Mouse (Mus musculus): ENCODE measurements around the gene Thpo. TPM values are rescaled to one million over a fixed set of nuclear protein-coding genes. Genes with fewer than 3 reads are reported as not detected.

Gene Thpo
- polyA plus RNA-seq, 1 experiment: 1.0 TPM

DNA sequence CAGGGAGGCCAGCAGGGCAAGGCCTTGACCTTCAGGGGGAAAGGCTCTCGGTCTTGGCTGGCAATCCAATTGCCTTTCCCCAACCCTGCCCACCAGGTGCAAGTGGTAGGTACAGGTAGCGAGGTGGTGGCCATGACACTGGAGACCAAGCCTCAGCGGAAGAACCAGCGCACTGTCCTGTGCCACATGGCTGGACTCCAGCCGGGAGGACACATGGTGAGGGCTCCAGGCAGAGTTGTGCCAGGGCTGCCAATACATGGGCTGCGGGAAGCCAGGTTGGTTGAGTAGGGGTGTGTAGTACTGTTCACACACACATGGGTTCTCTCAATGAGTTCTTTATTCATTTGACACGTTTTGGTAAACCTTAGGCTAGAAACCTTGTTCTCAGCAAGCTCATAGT, 1.9 kb upstream of the Thpo start:
- TF ChIP-seq CTCF (IDR thresholded peaks at IDR 0.05; ENCODE audit: borderline replicate concordance, control insufficient read depth, extremely low read depth, insufficient read depth, low read length, poor library complexity): no peak
- H3K4me1 ChIP-seq (replicated peaks; ENCODE audit: control insufficient read depth, insufficient read depth, low read length): 0 out of 2 replicates have a peak, but pooled peaks cover 3% of the 10 kb centered on the region
- DNase-seq: no peak
- peaks cover 21% of the 10 kb centered on the region for H3K27me3 ChIP-seq (ENCODE audit: control insufficient read depth, insufficient read depth, low read length)
- 91% methylated on average over 7 of the region's 7 CpGs for WGBS
- H3K36me3 ChIP-seq (ENCODE audit: control insufficient read depth, insufficient read depth, low read length): no peaks in the 10 kb centered on the region
- no peak overlapping the region for H3K27ac ChIP-seq (ENCODE audit: control insufficient read depth, insufficient read depth, low read length)
- H3K4me3 ChIP-seq (ENCODE audit: control insufficient read depth, insufficient read depth, low read length): no peak overlapping the region

DNA sequence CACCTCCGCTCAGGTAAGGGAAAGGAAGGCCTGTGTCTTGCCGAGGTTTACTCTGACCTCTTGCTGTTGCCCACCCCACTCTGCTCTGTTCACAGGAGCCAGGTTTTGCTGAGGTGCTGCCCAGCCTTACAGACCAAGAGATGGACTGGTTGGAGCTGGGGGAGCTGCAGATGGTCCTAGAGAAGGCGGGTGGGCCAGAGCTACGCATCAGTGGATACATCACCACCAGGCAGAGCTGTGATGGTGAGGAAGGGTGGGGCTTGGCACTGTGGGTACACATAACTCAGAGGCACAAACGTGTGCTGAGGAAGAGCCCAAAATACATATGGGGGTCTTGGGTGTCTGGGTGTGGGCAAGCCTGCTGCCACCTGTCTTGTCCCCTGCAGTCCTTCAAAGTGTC, 1.3 kb upstream of the Thpo start:
- WGBS: 79% methylated on average over 5 of the region's 5 CpGs
- Histone ChIP-seq H3K4me3 (ENCODE audit: control insufficient read depth, insufficient read depth, low read length) (no peak overlapping the region), H3K27ac (ENCODE audit: control insufficient read depth, insufficient read depth, low read length) (no peak overlapping the region), H3K4me1 (replicated peaks; ENCODE audit: control insufficient read depth, insufficient read depth, low read length) (0 out of 2 replicates have a peak, but pooled peaks cover 3% of the 10 kb centered on the region), H3K27me3 (ENCODE audit: control insufficient read depth, insufficient read depth, low read length) (peaks cover 21% of the 10 kb centered on the region), H3K36me3 (ENCODE audit: control insufficient read depth, insufficient read depth, low read length) (no peaks in the 10 kb centered on the region)
- no peak for DNase-seq
- TF ChIP-seq POLR2A (IDR thresholded peaks at IDR 0.05; ENCODE audit: control insufficient read depth, extremely low read depth, insufficient read depth, low read length, poor library complexity): no peak
- no peak for TF ChIP-seq CTCF (IDR thresholded peaks at IDR 0.05; ENCODE audit: borderline replicate concordance, control insufficient read depth, extremely low read depth, insufficient read depth, low read length, poor library complexity)

DNA sequence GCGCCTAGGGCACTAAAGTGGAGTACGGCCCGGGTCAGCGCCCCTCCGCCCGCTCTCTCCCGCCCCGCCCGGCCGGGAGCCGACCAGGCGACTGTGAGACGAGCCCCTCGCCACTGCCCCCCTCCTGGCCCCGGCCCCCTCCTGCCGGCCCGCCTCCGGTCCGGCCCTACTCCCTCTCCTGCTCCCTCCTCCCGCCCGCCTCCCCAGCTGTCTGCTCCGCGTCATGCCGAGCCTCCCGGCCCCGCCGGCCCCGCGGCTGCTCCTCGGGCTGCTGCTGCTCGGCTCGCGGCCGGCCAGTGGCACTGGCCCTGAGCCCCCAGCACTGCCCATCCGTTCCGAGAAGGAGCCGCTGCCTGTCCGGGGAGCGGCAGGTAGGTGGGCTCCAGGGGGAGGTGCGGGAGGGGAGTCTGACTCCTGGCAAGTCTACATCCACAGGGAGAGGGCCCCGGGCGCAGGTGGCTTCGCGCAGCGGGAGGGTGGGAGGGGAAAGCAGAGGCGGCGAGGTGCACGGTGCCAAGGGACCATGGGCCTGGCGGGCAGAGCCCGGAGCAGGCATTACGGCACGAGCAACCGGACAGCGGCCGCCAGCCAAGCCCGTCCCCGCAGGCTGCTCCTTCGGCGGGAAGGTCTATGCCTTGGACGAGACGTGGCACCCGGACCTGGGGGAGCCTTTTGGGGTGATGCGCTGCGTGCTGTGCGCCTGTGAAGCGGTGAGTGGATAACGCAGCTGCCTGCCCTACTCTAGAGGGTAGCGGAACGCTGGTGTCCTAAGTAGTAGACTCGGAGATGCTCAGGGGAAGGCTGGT, 1.2 kb downstream of the Thpo start, which contains the start of gene Chrd:
Gene Chrd (plus strand): TSS at position 203 of the 806 bp plus-strand sequence.
- TF ChIP-seq POLR2A (IDR thresholded peaks at IDR 0.05; ENCODE audit: control insufficient read depth, extremely low read depth, insufficient read depth, low read length, poor library complexity) (no peak), CTCF (IDR thresholded peaks at IDR 0.05; ENCODE audit: borderline replicate concordance, control insufficient read depth, extremely low read depth, insufficient read depth, low read length, poor library complexity) (no peak)
- WGBS: 2% methylated on average over 66 of the region's 70 CpGs
- no peak for DNase-seq
- H3K27ac ChIP-seq (ENCODE audit: control insufficient read depth, insufficient read depth, low read length): no peak within 1 kb of the TSS
- peak within 1 kb of the TSS; percentile 14; the same call in 1 of the 2 replicates for H3K4me3 ChIP-seq (ENCODE audit: control insufficient read depth, insufficient read depth, low read length)
- no peaks in the 10 kb centered on the region for H3K36me3 ChIP-seq (ENCODE audit: control insufficient read depth, insufficient read depth, low read length)
- H3K4me1 ChIP-seq (replicated peaks; ENCODE audit: control insufficient read depth, insufficient read depth, low read length): 0 out of 2 replicates have a peak, but pooled peaks cover 3% of the 10 kb centered on the region
- H3K27me3 ChIP-seq (ENCODE audit: control insufficient read depth, insufficient read depth, low read length): peaks cover 21% of the 10 kb centered on the region

DNA sequence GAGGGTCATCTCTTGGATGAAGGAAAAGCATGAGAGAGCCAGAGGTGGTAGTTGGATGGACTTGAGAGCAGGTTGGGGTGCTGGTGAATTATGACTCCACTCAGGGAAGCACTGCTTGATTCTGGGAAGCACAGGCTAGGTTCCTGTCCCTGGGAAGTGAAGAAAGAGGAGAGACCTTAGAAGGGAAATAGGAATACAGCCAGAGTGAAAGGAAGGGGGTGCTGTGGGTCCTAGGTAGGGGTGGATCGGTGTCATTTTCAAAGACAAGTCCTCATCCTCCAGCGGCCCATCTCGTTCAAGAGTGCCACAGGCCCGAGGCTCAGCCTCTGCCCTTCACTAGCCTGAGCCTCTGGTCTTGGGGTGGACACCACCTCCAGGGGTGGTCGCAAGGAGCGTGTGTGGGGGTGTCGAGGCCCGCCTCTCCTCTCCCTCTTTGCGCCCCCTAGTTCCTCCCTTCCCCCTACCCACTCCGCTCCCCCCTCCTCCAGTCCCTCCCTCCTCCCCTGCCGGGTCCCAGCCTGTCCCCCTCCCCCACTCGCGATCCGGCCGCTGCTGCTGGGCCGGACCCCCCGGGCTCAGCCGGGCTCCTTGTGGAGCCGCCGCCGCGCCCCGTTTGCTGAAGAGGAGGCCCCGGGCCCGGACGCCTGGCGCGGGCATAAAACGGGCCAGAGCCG, 1.9 kb downstream of the Thpo start:
- Histone ChIP-seq H3K27me3 (ENCODE audit: control insufficient read depth, insufficient read depth, low read length) (peaks cover 21% of the 10 kb centered on the region), H3K27ac (ENCODE audit: control insufficient read depth, insufficient read depth, low read length) (no peak overlapping the region), H3K36me3 (ENCODE audit: control insufficient read depth, insufficient read depth, low read length) (no peaks in the 10 kb centered on the region), H3K4me3 (ENCODE audit: control insufficient read depth, insufficient read depth, low read length) (no peak overlapping the region), H3K4me1 (replicated peaks; ENCODE audit: control insufficient read depth, insufficient read depth, low read length) (0 out of 2 replicates have a peak, but pooled peaks cover 3% of the 10 kb centered on the region)
- WGBS: 8% methylated on average over 20 of the region's 30 CpGs
- DNase-seq: no peak
- TF ChIP-seq POLR2A (IDR thresholded peaks at IDR 0.05; ENCODE audit: control insufficient read depth, extremely low read depth, insufficient read depth, low read length, poor library complexity) (no peak), CTCF (IDR thresholded peaks at IDR 0.05; ENCODE audit: borderline replicate concordance, control insufficient read depth, extremely low read depth, insufficient read depth, low read length, poor library complexity) (no peak)

DNA sequence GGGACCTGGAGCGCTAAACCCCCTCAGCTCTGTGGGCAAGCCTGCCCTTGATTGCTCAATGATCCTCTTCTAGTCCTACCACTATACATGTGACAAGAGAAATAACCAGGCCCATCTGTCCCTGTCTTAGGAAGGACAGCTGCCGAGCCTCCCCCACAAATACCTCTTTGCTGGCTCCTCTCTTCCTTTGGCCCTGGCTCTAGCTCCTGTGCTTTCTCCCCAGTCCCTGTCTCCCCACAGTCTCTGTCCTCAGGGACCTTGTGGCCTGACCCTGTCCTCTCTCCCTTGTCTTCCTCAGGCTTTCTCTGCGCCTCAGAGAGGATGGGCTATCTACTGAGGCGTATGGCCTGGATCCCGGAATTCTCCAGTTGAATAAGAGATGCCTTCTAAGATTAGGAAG, 2.6 kb downstream of the Thpo start:
- Histone ChIP-seq H3K27ac (ENCODE audit: control insufficient read depth, insufficient read depth, low read length) (no peak overlapping the region), H3K36me3 (ENCODE audit: control insufficient read depth, insufficient read depth, low read length) (no peaks in the 10 kb centered on the region), H3K4me1 (replicated peaks; ENCODE audit: control insufficient read depth, insufficient read depth, low read length) (0 out of 2 replicates have a peak, but pooled peaks cover 3% of the 10 kb centered on the region), H3K4me3 (ENCODE audit: control insufficient read depth, insufficient read depth, low read length) (no peak overlapping the region), H3K27me3 (ENCODE audit: control insufficient read depth, insufficient read depth, low read length) (peaks cover 21% of the 10 kb centered on the region)
- DNase-seq: no peak
- WGBS: 79% methylated on average over 5 of the region's 5 CpGs
- no peak for TF ChIP-seq POLR2A (IDR thresholded peaks at IDR 0.05; ENCODE audit: control insufficient read depth, extremely low read depth, insufficient read depth, low read length, poor library complexity)
- no peak for TF ChIP-seq CTCF (IDR thresholded peaks at IDR 0.05; ENCODE audit: borderline replicate concordance, control insufficient read depth, extremely low read depth, insufficient read depth, low read length, poor library complexity)

DNA sequence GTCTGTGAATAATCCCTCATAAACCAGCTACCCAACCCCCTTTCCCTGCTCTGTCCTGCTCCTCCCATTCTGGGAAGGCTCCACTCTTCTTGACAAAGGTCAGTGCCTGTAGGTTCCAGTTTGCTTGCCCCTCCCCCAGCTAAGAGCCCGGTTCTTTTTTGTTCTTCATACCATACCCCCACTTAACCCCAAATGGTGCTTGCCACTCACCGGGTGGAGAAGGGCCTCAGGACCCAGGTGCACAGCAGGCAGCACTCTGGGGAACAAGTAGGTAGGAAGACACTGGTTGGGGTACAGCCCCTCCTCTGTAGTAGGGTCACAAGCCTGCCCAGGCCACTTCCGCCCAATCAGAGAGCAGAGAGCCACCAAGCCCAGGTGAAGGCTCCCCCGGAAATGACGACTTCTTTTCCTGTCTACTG, 4.0 kb downstream of the Thpo start:
- 39% methylated on average over 5 of the region's 5 CpGs for WGBS
- DNase-seq: no peak
- H3K4me3 ChIP-seq (ENCODE audit: control insufficient read depth, insufficient read depth, low read length): no peak overlapping the region
- 0 out of 2 replicates have a peak, but pooled peaks cover 3% of the 10 kb centered on the region for H3K4me1 ChIP-seq (replicated peaks; ENCODE audit: control insufficient read depth, insufficient read depth, low read length)
- TF ChIP-seq CTCF (IDR thresholded peaks at IDR 0.05; ENCODE audit: borderline replicate concordance, control insufficient read depth, extremely low read depth, insufficient read depth, low read length, poor library complexity) (no peak), POLR2A (IDR thresholded peaks at IDR 0.05; ENCODE audit: control insufficient read depth, extremely low read depth, insufficient read depth, low read length, poor library complexity) (no peak)
- H3K27me3 ChIP-seq (ENCODE audit: control insufficient read depth, insufficient read depth, low read length): peaks cover 18% of the 10 kb centered on the region
- no peaks in the 10 kb centered on the region for H3K36me3 ChIP-seq (ENCODE audit: control insufficient read depth, insufficient read depth, low read length)
- H3K27ac ChIP-seq (ENCODE audit: control insufficient read depth, insufficient read depth, low read length): no peak overlapping the region

All from thymus, adult 2 months (tissue).